Mouse (Mus musculus): Measurements from ENCODE around the gene Olfr1502. TPM values are rescaled to one million over a fixed set of nuclear protein-coding genes. Genes with fewer than 3 reads are reported as not detected.
"Not testable (repeated sequence)": the region's sequence is repeated elsewhere in the genome, so short reads cannot be mapped to it uniquely, and the experiment has no call there.

The Olfr1502 gene
- not detected for total RNA-seq (2021)

DNA sequence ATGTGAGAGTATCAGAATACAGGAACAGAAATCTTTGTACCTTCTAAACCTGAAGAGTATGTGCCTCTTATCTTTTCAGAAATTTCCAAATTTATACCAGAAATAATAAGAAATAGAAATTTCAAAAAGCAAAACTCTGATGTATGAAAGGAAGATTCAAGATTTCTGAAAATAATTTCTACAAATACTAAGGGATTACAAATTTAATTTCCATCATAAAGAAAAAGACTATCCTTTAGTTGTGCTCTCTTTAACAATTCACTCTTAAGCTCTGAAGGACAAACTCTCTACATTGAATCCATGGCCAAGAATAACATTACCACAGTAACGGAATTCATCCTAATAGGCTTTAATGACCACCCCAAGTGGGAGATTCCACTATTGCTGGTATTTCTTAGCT is at the start of gene Olfr1502:
TSS of gene Olfr1502 (plus strand) at position 301 of the 400 bp plus-strand sequence.
- intact Hi-C loops (cut with DNase I) = no loop called here
- DNase-seq (ENCODE audit: extremely low spot score in 1 of 2, low spot score in 2 of 2) = no peak

GRCm38 (mm10) chr19:13812823-13813222 is 48.8 kb upstream of the Olfr1502 start:
- no peak for DNase-seq (ENCODE audit: extremely low spot score in 1 of 2, low spot score in 2 of 2)
- intact Hi-C loops (cut with DNase I) = loop anchor here (10.0 kb wide), 1 partner anchor 1288 kb away; no protein-coding TSS in a partner anchor

DNA sequence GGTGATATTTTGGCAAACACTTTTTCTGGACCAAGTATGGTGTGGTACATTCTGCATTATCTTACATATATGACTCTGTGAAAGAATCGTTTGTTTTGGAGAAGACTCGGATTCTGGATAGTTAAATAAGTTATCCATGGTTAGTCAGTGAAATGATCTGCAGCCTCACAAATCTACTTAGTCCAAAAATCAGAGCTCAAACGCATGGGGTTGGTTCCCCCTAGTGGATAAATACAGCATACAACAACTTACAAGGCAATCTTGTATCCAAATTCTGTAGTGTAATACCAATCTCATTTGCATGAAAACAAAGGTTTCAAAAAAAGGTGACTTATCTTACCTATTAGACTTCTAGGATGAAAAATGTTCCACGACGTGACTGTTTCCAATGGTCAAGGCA is 42.8 kb upstream of the Olfr1502 start:
- DNase-seq (ENCODE audit: extremely low spot score in 1 of 2, low spot score in 2 of 2) = no peak
- intact Hi-C loops (cut with DNase I) = loop anchor here (10.0 kb wide), 1 partner anchor 1294 kb away; no protein-coding TSS in a partner anchor

DNA sequence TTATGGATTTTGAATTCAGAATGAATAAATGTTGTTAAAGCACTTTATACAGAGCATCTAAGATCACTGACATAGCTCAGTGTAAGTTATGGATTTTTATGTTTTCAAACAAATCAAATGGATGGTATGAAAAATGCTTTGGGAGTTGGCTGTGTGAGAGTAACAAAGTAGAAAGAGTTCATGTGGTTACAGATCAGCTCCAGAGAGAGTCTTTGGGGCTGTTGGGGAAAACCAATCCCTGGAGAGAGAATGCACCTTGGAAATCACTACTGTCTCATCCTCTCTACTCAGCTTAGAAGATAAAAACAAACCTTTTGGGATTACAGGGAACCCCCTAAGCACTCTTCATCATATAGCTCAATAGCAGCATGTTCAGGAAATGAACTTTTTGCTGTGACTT is 42.2 kb upstream of the Olfr1502 start, which contains the start of gene Olfr1499:
TSS of gene Olfr1499 (minus strand) at position 101 of the 400 bp plus-strand sequence.
- intact Hi-C loops (cut with DNase I) = loop anchor here (10.0 kb wide), 1 partner anchor 1295 kb away; no protein-coding TSS in a partner anchor
- DNase-seq (ENCODE audit: extremely low spot score in 1 of 2, low spot score in 2 of 2) = no peak

DNA sequence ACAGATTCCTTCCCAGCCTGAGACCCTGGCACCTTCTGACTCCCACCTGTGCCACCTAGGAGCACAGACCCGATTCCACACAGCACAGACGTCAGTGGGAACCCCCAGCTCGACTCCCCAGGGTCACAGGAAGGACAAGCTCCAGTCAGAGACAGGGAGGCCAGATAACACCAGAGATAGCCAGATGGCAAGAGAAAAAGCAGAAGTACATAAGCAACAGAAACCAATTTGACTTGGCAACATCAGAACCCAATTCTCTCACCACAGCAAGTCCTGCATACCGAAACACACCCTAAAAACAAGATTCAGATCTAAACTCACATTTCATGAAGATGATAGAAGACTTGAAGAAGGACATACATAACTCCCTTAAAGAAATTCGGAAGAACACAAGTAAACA is 40.7 kb upstream of the Olfr1502 start:
- intact Hi-C loops (cut with DNase I) = no loop called here
- DNase-seq (ENCODE audit: extremely low spot score in 1 of 2, low spot score in 2 of 2) = no peak

- DNase-seq (ENCODE audit: extremely low spot score in 1 of 2, low spot score in 2 of 2) = no peak
- intact Hi-C loops (cut with DNase I) = no loop called here
Measured at GRCm38 (mm10) chr19:13828447-13828846, 33.1 kb upstream of the Olfr1502 start.

DNA sequence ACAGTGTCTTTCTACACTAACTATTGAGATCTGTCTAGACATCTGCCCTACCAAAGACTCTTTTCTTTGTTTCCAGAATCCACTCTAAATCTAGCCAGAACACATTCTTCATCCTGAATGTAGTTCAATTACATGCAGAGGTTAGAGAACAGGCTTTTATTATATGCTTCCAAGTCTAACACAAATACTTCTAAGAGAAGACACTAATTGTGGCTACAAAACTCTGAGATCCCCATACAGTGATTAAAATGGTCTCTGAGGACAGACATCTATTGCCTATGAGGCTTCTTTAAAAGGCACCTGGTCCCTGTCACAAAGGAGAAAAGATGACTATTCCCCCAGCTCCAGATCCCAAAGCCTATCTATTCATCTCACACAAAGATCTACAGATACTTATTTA is 31.2 kb upstream of the Olfr1502 start, which contains the start of gene Olfr1500:
TSS of gene Olfr1500 (minus strand) at position 101 of the 400 bp plus-strand sequence.
- intact Hi-C loops (cut with DNase I) = no loop called here
- DNase-seq (ENCODE audit: extremely low spot score in 1 of 2, low spot score in 2 of 2) = no peak

DNA sequence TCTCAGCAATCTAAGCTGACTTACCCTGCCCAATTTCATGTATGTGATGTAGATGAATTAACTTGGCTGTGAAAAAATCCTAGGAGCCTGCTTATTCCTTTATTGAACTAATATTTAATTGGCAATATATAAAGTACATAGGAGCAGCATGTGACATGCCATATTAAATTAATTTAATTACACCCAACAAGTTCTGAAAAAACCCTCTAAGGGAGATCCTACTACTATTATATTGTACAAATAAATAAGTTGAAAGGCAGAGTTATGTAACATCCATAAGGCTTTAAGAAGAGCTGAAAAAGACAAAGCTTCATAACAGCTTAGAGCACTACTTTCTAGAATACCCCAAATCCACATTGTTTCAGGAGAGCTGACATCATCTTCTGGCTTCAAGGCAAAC is 11.0 kb upstream of the Olfr1502 start, which contains the start of gene Olfr1501:
TSS of gene Olfr1501 (minus strand) at position 101 of the 400 bp plus-strand sequence.
- intact Hi-C loops (cut with DNase I); DNase-seq (ENCODE audit: extremely low spot score in 1 of 2, low spot score in 2 of 2): not testable (repeated sequence)

GRCm38 (mm10) chr19:13897828-13898227 is 36.2 kb downstream of the Olfr1502 start, which contains the start of gene Olfr1504:
Gene Olfr1504 (minus strand): TSS chr19:13897928.
- DNase-seq (ENCODE audit: extremely low spot score in 1 of 2, low spot score in 2 of 2) = no peak
- intact Hi-C loops (cut with DNase I) = no loop called here

Other genes starting within 250 kb of the Olfr1502 start
- not detected for gene Olfr1487, start 244.4 kb upstream of the Olfr1502 start, total RNA-seq (2021)
- gene Olfr1489, start 230.2 kb upstream of the Olfr1502 start, total RNA-seq (2021) = not detected
- not detected for gene Olfr1490, start 210.7 kb upstream of the Olfr1502 start, total RNA-seq (2021)
- gene Olfr1491, start 164.5 kb upstream of the Olfr1502 start, total RNA-seq (2021) = not detected
- not detected for gene Olfr1493-ps1, start 138.5 kb upstream of the Olfr1502 start, total RNA-seq (2021)
- not detected for gene Olfr1494, start 122.1 kb upstream of the Olfr1502 start, total RNA-seq (2021)
- not detected for gene Olfr1495, start 97.2 kb upstream of the Olfr1502 start, total RNA-seq (2021)
- gene Olfr1496, start 83.9 kb upstream of the Olfr1502 start, total RNA-seq (2021) = not detected
- not detected for gene Olfr1497, start 63.6 kb upstream of the Olfr1502 start, total RNA-seq (2021)
- not detected for gene Olfr1499, start 42.3 kb upstream of the Olfr1502 start, total RNA-seq (2021)
- not detected for gene Olfr1500, start 31.3 kb upstream of the Olfr1502 start, total RNA-seq (2021)
- gene Olfr1501, start 11.1 kb upstream of the Olfr1502 start, total RNA-seq (2021) = not detected
- gene Olfr1504, start 36.1 kb downstream of the Olfr1502 start, total RNA-seq (2021) = not detected
- gene Olfr1505, start 51.7 kb downstream of the Olfr1502 start, total RNA-seq (2021) = not detected

All from left cerebral cortex, postnatal 10 days (tissue).